Mouse (Mus musculus) kidney, postnatal 0 days (tissue): ENCODE results near the gene Zfp952. TPM values are rescaled to one million over a fixed set of nuclear protein-coding genes. Genes with fewer than 3 reads are reported as not detected.

Source experiments
- ATAC-seq: fragments of 200-750 bp; cut with Nextera tagmentation; replicated peaks from 2 replicates; pipeline ENCODE4 v1.8.0; 2017; ENCODE audit warnings: low read depth, moderate number of reproducible peaks, moderate TSS enrichment, moderate library complexity; ENCODE audit not compliant: low FRiP score
- DNase-seq: peaks from one replicate; pipeline ENCODE4 v3.0.0-alpha.2; 2016; ENCODE audit warnings: low spot score
- H3K27ac ChIP-seq: fragments of 300-500 bp; sonication (generic); 2 replicates; pipeline ENCODE4 v1.5.1; 2014; ENCODE audit warnings: mild to moderate bottlenecking
- H3K27me3 ChIP-seq: fragments of 300-500 bp; sonication (generic); 2 replicates; pipeline ENCODE4 v1.6.1; 2014; ENCODE audit warnings: low read length, mixed read lengths; ENCODE audit not compliant: insufficient read depth
- H3K36me3 ChIP-seq: fragments of 300-500 bp; sonication (generic); 2 replicates; pipeline ENCODE4 v1.6.1; 2014; ENCODE audit warnings: low read length, mixed read lengths; ENCODE audit not compliant: insufficient read depth
- H3K4me1 ChIP-seq: fragments of 300-500 bp; sonication (generic); replicated peaks from 2 replicates; pipeline ENCODE4 v1.6.1; 2014; ENCODE audit warnings: antibody characterized with exemption, low read length, mixed read lengths; ENCODE audit not compliant: insufficient read depth
- H3K4me2 ChIP-seq: fragments of 300-500 bp; sonication (generic); 2 replicates; pipeline ENCODE4 v1.6.1; 2014; ENCODE audit warnings: mild to moderate bottlenecking, low read length, moderate library complexity, mixed read lengths
- H3K4me3 ChIP-seq: fragments of 300-500 bp; sonication (generic); replicated peaks from 2 replicates; pipeline ENCODE4 v1.5.1; 2014; ENCODE audit warnings: low read depth, low read length
- H3K9ac ChIP-seq: fragments of 300-500 bp; sonication (generic); 2 replicates; pipeline ENCODE4 v1.6.1; 2014; ENCODE audit warnings: low read depth, low read length
- H3K9me3 ChIP-seq: fragments of 300-500 bp; sonication (generic); replicated peaks from 2 replicates; pipeline ENCODE4 v1.6.1; 2016; ENCODE audit warnings: low read length, inconsistent platforms, mixed read lengths
- CTCF ChIP-seq: IDR thresholded peaks from 2 replicates; pipeline ENCODE4 v1.5.1; 2016; ENCODE audit warnings: antibody characterized with exemption, low read depth, mild to moderate bottlenecking, moderate library complexity
- WGBS: fragments of 180-500 bp; shearing (Covaris S2); extraction: QIAGEN DNeasy Blood & Tissue Kit; methylation state at CpG from one replicate; pipeline ENCODE4 v1.1.7; 2014; 5-methylcytosine and 5-hydroxymethylcytosine counted together
- polyA plus RNA-seq: library from polyadenylated mRNA; unstranded; fragments of >200 nt; fragmentation: Nextera tagmentation; extraction: Ambion mirVana; gene quantifications from 2 replicates; pipeline ENCODE4 v1.2.1, GENCODE M21; 2015

Gene Zfp952
- polyA plus RNA-seq = 8.7 and 8.8 TPM in 2 replicates

- Histone ChIP-seq H3K36me3 (peaks cover 6% of the 10 kb centered on the region; the same call in 1 of the 2 replicates), H3K4me3 (peak within 1 kb of the TSS; percentile 70), H3K9ac (peak within 1 kb of the TSS; percentile 67), H3K4me2 (peak within 1 kb of the TSS; percentile 69), H3K4me1 (no peaks in the 10 kb centered on the region), H3K27me3 (no peaks in the 10 kb centered on the region), H3K27ac (peak within 1 kb of the TSS; percentile 84), H3K9me3 (no peaks in the 10 kb centered on the region)
- no peak for TF ChIP-seq CTCF
- DNase-seq (peak; percentile 96), ATAC-seq (peak; percentile 95)
- under 1% methylated on average over 21 of the region's 21 CpGs for WGBS
These were observed at the start of gene Zfp952 for GRCm38 (mm10) chr17:32992699-32993474. Gene Zfp952, plus strand, starts transcription at chr17:32993129.

- no peaks in the 10 kb centered on the region for H3K27me3 ChIP-seq
These were observed 49.3 kb upstream of the Zfp952 start for GRCm38 (mm10) chr17:32943661-32944060.

GRCm38 (mm10) chr17:32944402-32945035 lies 48.4 kb upstream of the Zfp952 start:
- 0 out of 2 replicates have a peak, but pooled peaks cover 8% of the 10 kb centered on the region for H3K4me1 ChIP-seq
- no peak overlapping the region for H3K4me2 ChIP-seq
- ATAC-seq (no peak), DNase-seq (peak; percentile 18)
- H3K9me3 ChIP-seq = no peaks in the 10 kb centered on the region
- peak; percentile 30; the same call in 1 of the 2 replicates for TF ChIP-seq CTCF
- WGBS = 69% methylated on average over 3 of the region's 3 CpGs
- no peak overlapping the region for H3K9ac ChIP-seq
- H3K36me3 ChIP-seq = no peaks in the 10 kb centered on the region
- no peaks in the 10 kb centered on the region for H3K27me3 ChIP-seq
- H3K27ac ChIP-seq = no peak overlapping the region
- H3K4me3 ChIP-seq = no peak overlapping the region

More at GRCm38 (mm10) chr17:32943661-32944060, 49.3 kb upstream of the Zfp952 start:
- Histone ChIP-seq H3K4me2 (no peak overlapping the region), H3K9ac (no peak overlapping the region), H3K4me3 (no peak overlapping the region), H3K36me3 (no peaks in the 10 kb centered on the region), H3K27ac (no peak overlapping the region), H3K4me1 (0 out of 2 replicates have a peak, but pooled peaks cover 8% of the 10 kb centered on the region), H3K9me3 (no peaks in the 10 kb centered on the region)
- WGBS = 93% methylated on average over 3 of the region's 3 CpGs
- TF ChIP-seq CTCF = no peak
- DNase-seq (no peak), ATAC-seq (no peak)

DNA sequence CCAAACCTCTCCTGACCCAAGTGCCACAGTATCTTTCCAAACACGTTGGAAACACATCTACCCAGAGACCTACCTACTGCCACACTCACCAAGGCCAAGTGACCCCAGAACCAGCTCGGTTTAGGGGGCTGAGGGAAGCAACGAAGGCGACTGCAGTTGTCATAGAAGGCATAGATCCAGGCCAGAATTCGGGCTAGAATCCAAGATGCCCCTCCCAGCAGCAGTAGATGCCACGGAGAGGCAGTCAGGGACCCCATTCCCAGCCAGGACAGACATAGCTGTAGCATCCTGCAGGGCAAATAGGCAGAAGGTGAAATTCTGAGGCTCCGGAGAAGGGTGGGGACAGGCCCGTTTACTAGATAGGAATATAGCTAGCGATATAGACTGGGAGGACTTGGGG lies 46.2 kb upstream of the Zfp952 start:
- Histone ChIP-seq H3K9me3 (no peaks in the 10 kb centered on the region), H3K36me3 (no peaks in the 10 kb centered on the region), H3K9ac (peak overlapping the region; percentile 69), H3K27ac (peak overlapping the region; percentile 78), H3K27me3 (no peaks in the 10 kb centered on the region), H3K4me1 (0 out of 2 replicates have a peak, but pooled peaks cover 8% of the 10 kb centered on the region), H3K4me3 (peak overlapping the region; percentile 54), H3K4me2 (peak overlapping the region; percentile 83)
- WGBS = 51% methylated on average over 9 of the region's 9 CpGs
- ATAC-seq (0 out of 2 replicates have a peak, but pooled peaks have one; percentile 7), DNase-seq (no peak)
- TF ChIP-seq CTCF = no peak

DNA sequence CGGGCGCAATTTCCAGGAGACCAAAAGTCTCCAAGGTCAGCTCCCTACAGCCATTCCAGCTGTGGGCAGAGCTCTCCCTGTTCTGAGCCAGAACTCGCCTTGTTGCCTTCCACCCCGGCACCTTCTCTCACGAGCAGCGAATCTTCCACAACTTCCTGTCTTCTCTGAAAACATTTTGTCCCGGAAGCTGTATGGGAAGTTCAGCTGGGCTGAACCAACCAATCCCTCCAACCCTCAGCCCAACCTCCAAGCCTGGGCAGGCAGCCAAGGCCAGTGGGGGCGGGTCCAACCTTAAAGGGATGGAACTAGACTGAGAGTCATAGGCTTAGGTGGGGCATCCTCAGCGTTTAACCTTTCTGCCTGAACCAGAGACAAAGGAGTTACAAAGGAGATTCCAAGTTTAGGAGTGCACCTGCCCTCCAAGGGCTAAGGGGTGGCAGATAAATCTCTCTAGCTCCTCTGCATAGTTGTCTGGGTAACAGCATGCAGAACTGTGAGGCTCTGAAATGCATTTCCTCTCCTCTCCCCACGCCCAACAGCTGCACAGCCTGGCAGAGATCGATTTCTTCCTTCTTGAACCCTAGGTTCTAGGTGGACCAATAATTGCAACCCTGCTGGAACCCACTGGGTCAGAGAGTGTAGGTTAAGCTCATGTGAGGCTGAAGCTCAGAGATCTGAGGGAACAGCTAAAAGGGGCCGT lies 45.6 kb upstream of the Zfp952 start, which contains the start of gene Cyp4f13:
Cyp4f13 (minus strand) TSS at position 188 of the 700 bp plus-strand sequence.
- peak; percentile 97 for DNase-seq
- H3K27ac ChIP-seq = peak within 1 kb of the TSS; percentile 78
- peak within 1 kb of the TSS; percentile 54 for H3K4me3 ChIP-seq
- H3K9me3 ChIP-seq = no peaks in the 10 kb centered on the region
- WGBS = 15% methylated on average over 12 of the region's 12 CpGs
- H3K36me3 ChIP-seq = no peaks in the 10 kb centered on the region
- H3K4me2 ChIP-seq = peak within 1 kb of the TSS; percentile 83
- peak; percentile 98 for ATAC-seq
- TF ChIP-seq CTCF = no peak
- H3K4me1 ChIP-seq = 0 out of 2 replicates have a peak, but pooled peaks cover 8% of the 10 kb centered on the region
- H3K27me3 ChIP-seq = no peaks in the 10 kb centered on the region
- peak within 1 kb of the TSS; percentile 69 for H3K9ac ChIP-seq

GRCm38 (mm10) chr17:32950136-32950535 lies 42.8 kb upstream of the Zfp952 start:
- Histone ChIP-seq H3K36me3 (no peaks in the 10 kb centered on the region), H3K4me2 (no peak overlapping the region), H3K4me3 (no peak overlapping the region), H3K4me1 (0 out of 2 replicates have a peak, but pooled peaks cover 8% of the 10 kb centered on the region), H3K27me3 (no peaks in the 10 kb centered on the region), H3K27ac (no peak overlapping the region), H3K9ac (no peak overlapping the region), H3K9me3 (no peaks in the 10 kb centered on the region)
- ATAC-seq (no peak), DNase-seq (no peak)
- no peak for TF ChIP-seq CTCF
- 90% methylated on average over 3 of the region's 3 CpGs for WGBS
